Mouse (Mus musculus) liver, embryonic 12.5 days (tissue): ENCODE measurements around the gene Slc6a3. TPM values are rescaled to one million over a fixed set of nuclear protein-coding genes. Genes with fewer than 3 reads are reported as not detected.

Experiments used
- polyA plus RNA-seq: library from polyadenylated mRNA; unstranded; fragments of >200 nt; fragmentation: Nextera tagmentation; extraction: Ambion mirVana; gene quantifications from 2 replicates; pipeline ENCODE4 v1.2.1, GENCODE M21; 2016

Gene Slc6a3
- polyA plus RNA-seq, 1 experiment from 2014 or later = 1.3 TPM

Other genes with a start within 250 kb of the Slc6a3 start
- 142 and 151 TPM in 2 replicates for gene Mrpl36, start 208.2 kb upstream of the Slc6a3 start, polyA plus RNA-seq
- 300 and 310 TPM in 2 replicates for gene Ndufs6, start 208.2 kb upstream of the Slc6a3 start, polyA plus RNA-seq
- 108 and 113 TPM in 2 replicates for gene Lpcat1, start 69.5 kb upstream of the Slc6a3 start, polyA plus RNA-seq
- 116 and 124 TPM in 2 replicates for gene Clptm1l, start 67.3 kb downstream of the Slc6a3 start, polyA plus RNA-seq
- 1.3 and 1.4 TPM in 2 replicates for gene Tert, start 90.2 kb downstream of the Slc6a3 start, polyA plus RNA-seq
- not detected in 2 replicates for gene Slc6a18, start 141.3 kb downstream of the Slc6a3 start, polyA plus RNA-seq
- gene Slc6a19, start 168.1 kb downstream of the Slc6a3 start, polyA plus RNA-seq = 0.45 and 0.47 TPM in 2 replicates
- gene Slc12a7, start 196.3 kb downstream of the Slc6a3 start, polyA plus RNA-seq = 10.8 and 11.1 TPM in 2 replicates